Mouse (Mus musculus) cerebellum, adult 8-10 months (tissue): Measurements from ENCODE around the gene Spred3.
A peak's percentile ranks its signal among the peaks of the same experiment; 100 is the strongest.
"Not testable (repeated sequence)": the region's sequence is repeated elsewhere in the genome, so short reads cannot be mapped to it uniquely, and the experiment has no call there.

ENCODE experiments used
- DNase-seq: peaks from one replicate; pipeline ENCODE4 v3.0.0; 2022

Spred3 gene

GRCm38 (mm10) chr7:29168791-29169230, 1.4 kb downstream of the Spred3 start:
- DNase-seq, result peak; percentile 47

- DNase-seq, result no peak
Observed at GRCm38 (mm10) chr7:29168121-29168695, 2.0 kb downstream of the Spred3 start.

- DNase-seq, result no peak
Observed at GRCm38 (mm10) chr7:29167656-29168055, 2.6 kb downstream of the Spred3 start.

- DNase-seq, result no peak
Observed at GRCm38 (mm10) chr7:29162750-29163525, 7.3 kb downstream of the Spred3 start.

- no peak for DNase-seq
Observed at GRCm38 (mm10) chr7:29162294-29162693, 7.9 kb downstream of the Spred3 start.

GRCm38 (mm10) chr7:29158264-29158663, 11.9 kb downstream of the Spred3 start:
- no peak for DNase-seq

GRCm38 (mm10) chr7:29155838-29156782, 14.1 kb downstream of the Spred3 start, which contains the start of gene Fam98c:
Fam98c (minus strand) TSS chr7:29156234.
- DNase-seq, result peak; percentile 89

GRCm38 (mm10) chr7:29155196-29155837, 14.9 kb downstream of the Spred3 start:
- peak; percentile 92 for DNase-seq

- DNase-seq, result no peak
Observed at GRCm38 (mm10) chr7:29154018-29154720, 16.0 kb downstream of the Spred3 start.

- DNase-seq, result no peak
Observed at GRCm38 (mm10) chr7:29151486-29151885, 18.7 kb downstream of the Spred3 start.

GRCm38 (mm10) chr7:29148771-29149170, 21.4 kb downstream of the Spred3 start:
- no peak for DNase-seq

GRCm38 (mm10) chr7:29146625-29147367, 23.4 kb downstream of the Spred3 start:
- DNase-seq, result no peak

- DNase-seq, result no peak
Observed at GRCm38 (mm10) chr7:29144006-29144405, 26.2 kb downstream of the Spred3 start.

GRCm38 (mm10) chr7:29141416-29141815, 28.8 kb downstream of the Spred3 start:
- no peak for DNase-seq

- not testable (repeated sequence) for DNase-seq
Observed at GRCm38 (mm10) chr7:29139237-29139636, 31.0 kb downstream of the Spred3 start.

GRCm38 (mm10) chr7:29137429-29137828, 32.8 kb downstream of the Spred3 start:
- DNase-seq, result no peak

- no peak for DNase-seq
Observed at GRCm38 (mm10) chr7:29134693-29135386, 35.4 kb downstream of the Spred3 start, which contains the start of gene Rasgrp4. Rasgrp4 (plus strand) TSS chr7:29134851.

GRCm38 (mm10) chr7:29134230-29134629, 36.0 kb downstream of the Spred3 start:
- DNase-seq, result no peak

GRCm38 (mm10) chr7:29128725-29129124, 41.5 kb downstream of the Spred3 start:
- DNase-seq, result no peak

GRCm38 (mm10) chr7:29126173-29126915, 43.9 kb downstream of the Spred3 start:
- DNase-seq, result peak; percentile 38
